Mouse (Mus musculus) fat pad, adult 2 months (tissue): ENCODE measurements around the gene Alkbh4.
"Not testable (repeated sequence)": the region's sequence is repeated elsewhere in the genome, so short reads cannot be mapped to it uniquely, and the experiment has no call there.

Experiments
- DNase-seq: peaks from one replicate; pipeline ENCODE4 v3.0.0-alpha.2; 2011; ENCODE audit warnings: low read depth, low spot score; ENCODE audit errors: extremely low read depth

Alkbh4 gene

GRCm38 (mm10) chr5:136142746-136143145 is 6.8 kb downstream of the Alkbh4 start:
- no peak for DNase-seq

- DNase-seq: no peak
Observed at GRCm38 (mm10) chr5:136143161-136143755, 7.3 kb downstream of the Alkbh4 start.

GRCm38 (mm10) chr5:136144606-136145430 is 8.9 kb downstream of the Alkbh4 start:
- DNase-seq: no peak

GRCm38 (mm10) chr5:136146936-136147335 is 11.0 kb downstream of the Alkbh4 start:
- DNase-seq: no peak

GRCm38 (mm10) chr5:136147704-136148103 is 11.8 kb downstream of the Alkbh4 start:
- no peak for DNase-seq

GRCm38 (mm10) chr5:136149134-136149576 is 13.2 kb downstream of the Alkbh4 start:
- not testable (repeated sequence) for DNase-seq

GRCm38 (mm10) chr5:136152365-136152764 is 16.4 kb downstream of the Alkbh4 start:
- no peak for DNase-seq

- no peak for DNase-seq
Observed at GRCm38 (mm10) chr5:136155399-136155798, 19.5 kb downstream of the Alkbh4 start.

- not testable (repeated sequence) for DNase-seq
Observed at GRCm38 (mm10) chr5:136160084-136160483, 24.1 kb downstream of the Alkbh4 start.

GRCm38 (mm10) chr5:136163807-136164474 is 28.0 kb downstream of the Alkbh4 start:
- no peak for DNase-seq

- DNase-seq: no peak
Observed at GRCm38 (mm10) chr5:136165246-136165645, 29.3 kb downstream of the Alkbh4 start.

GRCm38 (mm10) chr5:136167296-136167695 is 31.4 kb downstream of the Alkbh4 start:
- DNase-seq: peak; percentile 77

GRCm38 (mm10) chr5:136168071-136168470 is 32.1 kb downstream of the Alkbh4 start:
- DNase-seq: no peak

GRCm38 (mm10) chr5:136169626-136170511 is 33.9 kb downstream of the Alkbh4 start:
- DNase-seq: no peak

- DNase-seq: no peak
Observed at GRCm38 (mm10) chr5:136170512-136171362, 34.8 kb downstream of the Alkbh4 start, which contains the start of gene Orai2. TSS of gene Orai2 (minus strand) at chr5:136170713.

- peak; percentile 69 for DNase-seq
Observed at GRCm38 (mm10) chr5:136171363-136172341, 35.7 kb downstream of the Alkbh4 start.

GRCm38 (mm10) chr5:136172939-136173338 is 37.0 kb downstream of the Alkbh4 start:
- DNase-seq: no peak

GRCm38 (mm10) chr5:136173606-136174463 is 37.9 kb downstream of the Alkbh4 start:
- DNase-seq: no peak
